Mouse (Mus musculus) forebrain, embryonic 12.5 days (tissue): ENCODE data around the gene Pnkd. TPM values are rescaled to one million over a fixed set of nuclear protein-coding genes. Genes with fewer than 3 reads are reported as not detected.

Source experiments
- ATAC-seq: fragments of 200-750 bp; cut with Nextera tagmentation; 2 replicates; pipeline ENCODE4 v1.8.0; 2017; ENCODE audit warnings: moderate TSS enrichment; ENCODE audit not compliant: low FRiP score
- H3K27ac ChIP-seq: fragments of 300-500 bp; sonication (generic); 2 replicates; pipeline ENCODE4 v1.5.1; 2016; ENCODE audit warnings: mild to moderate bottlenecking
- H3K27me3 ChIP-seq: fragments of 300-500 bp; sonication (generic); 2 replicates; pipeline ENCODE4 v1.6.1; 2016; ENCODE audit warnings: mild to moderate bottlenecking
- H3K36me3 ChIP-seq: fragments of 300-500 bp; sonication (generic); replicated peaks from 2 replicates; pipeline ENCODE4 v1.6.1; 2016; ENCODE audit warnings: mild to moderate bottlenecking
- H3K4me1 ChIP-seq: fragments of 300-500 bp; sonication (generic); 2 replicates; pipeline ENCODE4 v1.6.1; 2016
- H3K4me2 ChIP-seq: fragments of 300-500 bp; sonication (generic); 2 replicates; pipeline ENCODE4 v1.6.1; 2016; ENCODE audit warnings: mild to moderate bottlenecking, moderate library complexity
- H3K4me3 ChIP-seq: fragments of 300-500 bp; sonication (generic); replicated peaks from 2 replicates; pipeline ENCODE4 v1.5.1; 2016; ENCODE audit warnings: mild to moderate bottlenecking
- H3K9ac ChIP-seq: fragments of 300-500 bp; sonication (generic); 2 replicates; pipeline ENCODE4 v1.6.1; 2016; ENCODE audit warnings: mild to moderate bottlenecking
- H3K9me3 ChIP-seq: fragments of 300-500 bp; sonication (generic); 2 replicates; pipeline ENCODE4 v1.6.1; 2016
- WGBS: fragments of 180-500 bp; shearing (Covaris S2); methylation state at CpG from one replicate; pipeline ENCODE4 v1.1.7; 2016; 5-methylcytosine and 5-hydroxymethylcytosine counted together
- polyA plus RNA-seq: library from polyadenylated mRNA; unstranded; fragments of >200 nt; fragmentation: Nextera tagmentation; extraction: Ambion mirVana; gene quantifications from 2 replicates; pipeline ENCODE4 v1.2.1, GENCODE M21; 2016

Pnkd gene
- polyA plus RNA-seq, 1 experiment from 2014 or later, result 87.5 TPM

DNA sequence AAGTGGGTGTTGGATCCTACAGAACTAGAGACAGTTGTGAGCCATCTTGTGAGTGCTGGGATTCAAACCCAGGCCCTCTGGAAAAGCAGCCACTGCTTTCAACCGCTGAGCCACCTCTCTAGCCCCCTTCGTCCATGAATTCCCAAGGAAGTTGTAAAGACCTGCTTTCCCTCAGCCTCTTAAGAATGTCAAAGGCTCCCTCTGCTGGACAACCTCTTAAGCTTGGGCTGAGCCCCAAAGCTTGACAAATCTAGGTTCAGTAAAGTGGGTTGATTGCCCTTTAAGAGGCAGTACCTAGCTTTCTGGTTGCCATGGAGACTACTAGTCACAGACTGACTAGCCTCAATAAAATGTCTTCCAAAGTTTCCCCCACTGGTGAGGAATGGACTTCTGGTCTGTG is 77.1 kb downstream of the Pnkd start, which contains the start of gene Catip:
Gene Catip, plus strand, starts transcription at position 297 of the 400 bp plus-strand sequence.
- H3K27me3 ChIP-seq, result no peaks in the 10 kb centered on the region
- peaks cover 3% of the 10 kb centered on the region for H3K4me1 ChIP-seq
- no peak within 1 kb of the TSS for H3K27ac ChIP-seq
- ATAC-seq, result peak; percentile 70; the same call in 1 of the 2 replicates
- WGBS, result 0% methylated on average over 2 of the region's 2 CpGs
- H3K36me3 ChIP-seq, result no peaks in the 10 kb centered on the region
- no peaks in the 10 kb centered on the region for H3K9me3 ChIP-seq
- H3K9ac ChIP-seq, result no peak within 1 kb of the TSS
- H3K4me2 ChIP-seq, result no peak within 1 kb of the TSS
- no peak within 1 kb of the TSS for H3K4me3 ChIP-seq

DNA sequence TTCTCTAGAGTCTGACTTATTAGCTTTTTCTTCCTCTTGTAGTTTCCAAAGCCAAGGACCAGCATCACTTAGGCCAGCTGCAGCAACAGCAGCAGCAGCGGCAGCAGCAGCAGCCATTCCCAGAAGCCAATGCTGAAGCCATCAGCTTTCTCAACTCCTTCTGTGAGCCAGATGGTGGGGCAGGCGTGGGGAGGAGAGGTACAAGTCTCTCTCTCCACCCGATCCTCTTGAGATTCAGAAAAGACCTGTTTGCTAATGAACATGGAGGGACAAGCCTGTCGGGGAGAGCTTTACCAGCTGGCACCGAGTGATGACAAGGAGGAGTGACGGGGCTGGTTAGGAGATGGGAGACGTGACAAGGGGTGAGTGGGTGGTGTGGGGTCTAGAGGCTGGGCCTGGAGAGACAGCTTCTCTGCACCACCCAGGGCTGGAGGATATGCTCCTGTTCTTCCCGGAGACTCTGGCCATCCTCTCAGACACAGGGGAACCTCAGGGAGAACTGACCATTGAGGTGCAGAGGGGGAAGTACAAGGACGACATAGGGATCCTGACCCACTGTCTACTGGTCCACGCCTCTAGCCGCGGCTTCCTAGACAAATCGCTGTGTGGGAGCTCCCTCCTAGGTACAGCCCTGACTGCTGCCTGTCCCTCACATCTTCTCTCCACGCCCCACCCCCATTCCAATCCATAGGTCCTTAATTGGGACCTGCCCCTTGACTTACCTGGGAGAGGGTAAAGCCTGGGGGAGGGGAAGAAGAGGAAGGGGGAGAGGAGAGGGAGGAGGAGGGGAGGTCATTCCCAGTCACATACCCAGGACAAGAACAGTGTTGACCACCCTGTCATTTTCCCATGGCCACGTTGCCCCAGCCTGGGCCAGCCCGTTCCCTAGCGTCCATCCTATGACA is 77.8 kb downstream of the Pnkd start:
- Histone ChIP-seq H3K4me2 (no peak overlapping the region), H3K9me3 (no peaks in the 10 kb centered on the region), H3K4me1 (peaks cover 3% of the 10 kb centered on the region), H3K36me3 (no peaks in the 10 kb centered on the region), H3K4me3 (no peak overlapping the region), H3K27ac (no peak overlapping the region), H3K9ac (no peak overlapping the region), H3K27me3 (peaks cover 6% of the 10 kb centered on the region)
- ATAC-seq, result no peak
- WGBS, result 72% methylated on average over 17 of the region's 17 CpGs

DNA sequence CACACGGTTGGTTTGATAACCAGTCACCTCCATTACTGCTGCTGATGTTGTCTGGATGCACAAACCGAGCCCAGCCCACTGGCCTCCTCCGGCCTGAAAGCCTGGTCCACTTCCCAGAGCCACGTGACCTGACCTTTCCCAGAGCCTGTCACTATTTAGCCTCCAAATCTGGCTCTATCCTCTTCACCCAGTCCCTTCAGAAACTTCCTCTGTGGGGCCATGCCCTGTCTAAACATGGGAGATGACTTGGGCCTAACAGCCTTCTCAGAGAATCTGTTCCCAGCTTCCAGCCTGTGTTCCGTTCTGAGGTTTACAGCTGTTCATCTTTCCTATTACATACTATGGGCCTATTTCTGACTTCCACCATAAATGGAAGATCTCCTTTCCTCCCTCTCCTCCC is 78.7 kb downstream of the Pnkd start:
- 77% methylated on average over 5 of the region's 5 CpGs for WGBS
- H3K27me3 ChIP-seq, result peaks cover 10% of the 10 kb centered on the region
- no peaks in the 10 kb centered on the region for H3K9me3 ChIP-seq
- no peak overlapping the region for H3K27ac ChIP-seq
- H3K36me3 ChIP-seq, result no peaks in the 10 kb centered on the region
- H3K4me1 ChIP-seq, result peaks cover 9% of the 10 kb centered on the region
- no peak overlapping the region for H3K9ac ChIP-seq
- no peak for ATAC-seq
- no peak overlapping the region for H3K4me3 ChIP-seq
- no peak overlapping the region for H3K4me2 ChIP-seq

DNA sequence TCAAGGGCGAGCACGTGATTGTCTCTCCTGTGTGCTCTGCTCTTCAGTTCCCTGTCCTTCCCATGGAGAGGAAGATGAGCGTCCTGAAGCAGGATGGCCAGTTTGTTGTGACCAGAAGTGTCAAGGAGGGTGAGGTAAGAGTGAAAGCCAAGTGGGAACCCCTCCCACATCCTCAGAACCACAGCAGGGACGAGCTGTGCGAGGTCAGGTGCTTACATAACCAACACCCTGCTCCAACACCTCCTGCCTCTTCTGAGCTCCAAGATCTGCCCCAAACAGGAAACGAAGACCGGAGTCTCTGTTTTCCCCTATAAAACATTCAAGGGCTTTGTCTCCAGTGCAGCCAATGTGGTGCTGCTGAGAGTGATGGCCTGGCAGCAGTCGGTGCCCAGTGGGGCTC is 79.5 kb downstream of the Pnkd start:
- H3K36me3 ChIP-seq, result no peaks in the 10 kb centered on the region
- ATAC-seq, result no peak
- H3K9ac ChIP-seq, result no peak overlapping the region
- no peak overlapping the region for H3K4me3 ChIP-seq
- H3K27me3 ChIP-seq, result peaks cover 10% of the 10 kb centered on the region
- no peak overlapping the region for H3K27ac ChIP-seq
- H3K9me3 ChIP-seq, result no peaks in the 10 kb centered on the region
- no peak overlapping the region for H3K4me2 ChIP-seq
- H3K4me1 ChIP-seq, result peaks cover 9% of the 10 kb centered on the region
- 82% methylated on average over 8 of the region's 8 CpGs for WGBS

DNA sequence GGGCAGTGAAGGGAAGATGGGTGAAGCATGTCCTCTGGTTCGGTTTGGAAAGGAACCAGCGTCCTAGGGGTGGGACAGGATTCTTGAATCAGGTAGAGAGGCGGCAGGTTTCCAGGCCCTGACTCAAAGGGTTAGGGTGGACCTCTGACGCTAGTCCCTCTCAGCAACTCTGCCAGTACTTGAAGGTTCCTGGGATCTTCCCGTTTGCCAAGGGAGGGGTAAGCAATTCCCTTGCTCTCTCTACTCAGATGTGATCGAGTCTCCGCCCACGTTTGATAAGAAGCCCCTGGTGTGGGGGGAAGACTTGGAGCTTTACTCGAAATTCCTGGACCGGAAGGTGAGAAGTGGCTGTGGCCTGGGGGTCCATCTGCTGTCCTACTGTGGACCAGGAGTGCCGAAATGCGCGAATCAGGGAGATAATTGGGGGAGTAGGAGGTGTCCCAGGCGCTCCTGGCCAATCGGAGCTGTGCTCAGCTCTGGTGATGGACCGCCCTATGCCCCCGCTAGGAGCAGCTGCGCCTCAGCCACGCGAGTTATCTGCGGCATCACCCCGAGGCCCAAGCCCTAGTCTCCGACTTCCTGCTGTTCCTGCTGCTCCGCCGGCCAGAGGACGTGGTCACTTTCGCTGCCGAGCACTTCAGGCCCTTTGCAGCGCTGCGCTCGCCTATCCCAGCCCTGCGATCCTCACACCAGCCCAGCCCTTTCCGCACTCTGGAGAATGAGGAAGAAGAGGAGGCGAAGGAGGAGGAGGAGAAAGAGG is 83.3 kb downstream of the Pnkd start:
- Histone ChIP-seq H3K4me3 (peak overlapping the region; percentile 24), H3K27ac (no peak overlapping the region), H3K27me3 (peaks cover 10% of the 10 kb centered on the region), H3K9ac (peak overlapping the region; percentile 44), H3K36me3 (no peaks in the 10 kb centered on the region), H3K9me3 (no peaks in the 10 kb centered on the region), H3K4me2 (peak overlapping the region; percentile 54), H3K4me1 (peaks cover 5% of the 10 kb centered on the region)
- WGBS, result 22% methylated on average over 34 of the region's 34 CpGs
- ATAC-seq, result 0 out of 2 replicates have a peak, but pooled peaks have one; percentile 20

DNA sequence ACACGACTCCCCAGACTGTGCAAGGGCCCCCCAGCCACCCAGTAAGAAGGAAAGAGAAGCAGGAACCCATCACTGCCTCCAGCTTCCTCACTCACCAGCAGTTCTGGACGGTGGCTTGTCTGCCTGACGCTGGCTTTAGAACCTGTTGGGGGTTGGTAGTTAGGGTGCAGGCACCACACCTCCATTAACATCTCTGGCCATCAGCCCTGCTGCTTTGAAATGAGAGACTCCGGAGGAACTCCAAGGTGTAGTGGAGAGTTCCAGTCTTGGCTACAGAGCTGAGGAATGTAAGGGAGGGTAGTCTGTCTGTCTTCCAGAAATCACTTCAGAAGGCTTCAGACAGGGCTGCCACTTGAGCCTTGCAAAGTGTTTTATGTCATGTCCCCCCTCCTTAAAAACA is 85.3 kb downstream of the Pnkd start:
- no peak for ATAC-seq
- 59% methylated on average over 4 of the region's 4 CpGs for WGBS
- H3K9me3 ChIP-seq, result no peaks in the 10 kb centered on the region
- H3K4me3 ChIP-seq, result no peak overlapping the region
- no peak overlapping the region for H3K9ac ChIP-seq
- no peaks in the 10 kb centered on the region for H3K36me3 ChIP-seq
- no peak overlapping the region for H3K27ac ChIP-seq
- no peak overlapping the region for H3K4me2 ChIP-seq
- peaks cover 5% of the 10 kb centered on the region for H3K4me1 ChIP-seq
- H3K27me3 ChIP-seq, result peaks cover 10% of the 10 kb centered on the region

DNA sequence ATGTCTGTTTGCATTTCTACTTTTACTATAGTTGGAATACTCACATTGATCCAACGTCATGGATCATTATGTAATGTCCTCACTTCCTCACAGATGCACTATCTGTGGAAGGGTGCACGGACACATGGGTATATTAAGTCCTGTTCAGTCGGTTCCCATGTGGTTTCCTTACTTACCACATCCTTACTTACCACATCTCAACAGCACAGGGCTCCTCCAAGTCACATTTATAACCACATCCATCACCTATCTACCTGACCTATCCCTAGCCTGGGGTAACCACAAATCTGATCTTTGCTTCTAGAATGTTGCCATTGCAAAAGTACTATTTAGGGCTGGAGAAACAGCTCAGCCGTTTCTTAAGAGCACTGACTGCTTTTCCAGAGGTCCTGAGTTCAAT is 88.6 kb downstream of the Pnkd start:
- Histone ChIP-seq H3K9me3 (no peaks in the 10 kb centered on the region), H3K36me3 (no peaks in the 10 kb centered on the region), H3K4me2 (no peak overlapping the region), H3K27me3 (no peaks in the 10 kb centered on the region), H3K9ac (no peak overlapping the region), H3K4me1 (peaks cover under 1% of the 10 kb centered on the region), H3K4me3 (no peak overlapping the region), H3K27ac (no peak overlapping the region)
- 85% methylated on average over 4 of the region's 4 CpGs for WGBS
- no peak for ATAC-seq

DNA sequence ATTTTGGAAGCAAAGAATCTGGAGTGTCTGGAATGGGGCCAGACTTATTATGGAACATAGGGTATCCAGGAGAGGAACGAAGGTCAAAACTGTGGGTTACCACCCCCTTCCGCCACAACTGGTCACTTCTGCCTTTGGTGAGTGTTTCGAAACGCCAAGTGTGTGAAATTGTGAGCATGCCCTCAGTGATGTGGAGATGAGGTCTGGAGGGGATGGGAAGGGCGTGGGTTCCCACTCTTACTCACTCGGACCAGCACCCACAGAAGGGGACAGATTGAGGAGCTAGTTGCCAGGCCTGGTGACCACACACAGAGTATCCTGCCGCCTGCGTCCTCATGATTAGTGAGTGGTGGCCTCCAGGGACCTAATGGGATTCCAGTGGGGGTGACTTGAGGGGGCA is 90.2 kb downstream of the Pnkd start, which contains the start of gene Slc11a1:
Gene Slc11a1, plus strand, starts transcription at position 216 of the 400 bp plus-strand sequence.
- no peaks in the 10 kb centered on the region for H3K4me1 ChIP-seq
- H3K27ac ChIP-seq, result no peak within 1 kb of the TSS
- H3K36me3 ChIP-seq, result no peaks in the 10 kb centered on the region
- H3K9me3 ChIP-seq, result no peaks in the 10 kb centered on the region
- no peaks in the 10 kb centered on the region for H3K27me3 ChIP-seq
- no peak within 1 kb of the TSS for H3K4me2 ChIP-seq
- H3K9ac ChIP-seq, result no peak within 1 kb of the TSS
- 77% methylated on average over 8 of the region's 8 CpGs for WGBS
- no peak within 1 kb of the TSS for H3K4me3 ChIP-seq
- ATAC-seq, result no peak

DNA sequence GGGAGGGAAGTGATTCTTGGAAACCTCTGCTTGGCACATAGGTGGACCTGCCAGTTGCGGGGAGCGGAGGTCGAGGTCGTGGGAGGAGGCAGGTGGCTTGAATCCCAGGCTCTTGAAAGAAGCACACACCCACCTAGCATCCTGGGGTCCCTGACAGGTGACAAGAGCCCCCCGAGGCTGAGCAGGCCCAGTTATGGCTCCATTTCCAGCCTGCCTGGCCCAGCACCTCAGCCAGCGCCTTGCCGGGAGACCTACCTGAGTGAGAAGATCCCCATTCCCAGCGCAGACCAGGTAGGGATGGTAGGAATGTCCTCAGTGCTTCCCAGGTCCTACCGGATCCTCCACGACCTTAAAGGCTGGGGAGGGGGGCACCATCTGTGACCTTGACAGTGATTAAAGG is 90.8 kb downstream of the Pnkd start:
- no peaks in the 10 kb centered on the region for H3K9me3 ChIP-seq
- H3K36me3 ChIP-seq, result no peaks in the 10 kb centered on the region
- H3K27ac ChIP-seq, result no peak overlapping the region
- H3K4me1 ChIP-seq, result no peaks in the 10 kb centered on the region
- H3K4me2 ChIP-seq, result no peak overlapping the region
- H3K27me3 ChIP-seq, result no peaks in the 10 kb centered on the region
- WGBS, result 79% methylated on average over 10 of the region's 10 CpGs
- no peak overlapping the region for H3K9ac ChIP-seq
- no peak overlapping the region for H3K4me3 ChIP-seq
- ATAC-seq, result no peak

DNA sequence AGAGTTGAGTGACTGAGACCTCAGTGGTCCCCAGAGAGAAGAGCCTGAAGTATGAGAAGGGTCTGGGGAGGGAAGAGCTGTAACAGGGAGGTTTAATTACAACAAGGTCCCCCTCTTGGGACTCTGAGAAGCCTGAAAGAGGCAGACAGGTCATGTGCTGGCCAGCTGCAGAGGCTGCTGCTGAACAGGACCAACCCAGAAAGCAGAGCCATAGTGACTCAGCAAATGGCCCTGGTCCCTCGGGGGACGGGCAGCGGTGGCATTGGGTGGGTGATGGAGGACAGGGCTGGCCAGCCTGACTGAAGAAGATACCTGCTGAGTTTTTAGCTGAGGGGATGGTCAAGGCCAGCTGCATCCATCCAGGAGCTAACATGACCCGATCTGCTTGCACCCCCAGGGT is 91.7 kb downstream of the Pnkd start:
- no peaks in the 10 kb centered on the region for H3K36me3 ChIP-seq
- no peak for ATAC-seq
- no peak overlapping the region for H3K9ac ChIP-seq
- no peaks in the 10 kb centered on the region for H3K4me1 ChIP-seq
- H3K4me3 ChIP-seq, result no peak overlapping the region
- no peak overlapping the region for H3K4me2 ChIP-seq
- no peaks in the 10 kb centered on the region for H3K9me3 ChIP-seq
- no peak overlapping the region for H3K27ac ChIP-seq
- H3K27me3 ChIP-seq, result no peaks in the 10 kb centered on the region
- 86% methylated on average over 4 of the region's 4 CpGs for WGBS

DNA sequence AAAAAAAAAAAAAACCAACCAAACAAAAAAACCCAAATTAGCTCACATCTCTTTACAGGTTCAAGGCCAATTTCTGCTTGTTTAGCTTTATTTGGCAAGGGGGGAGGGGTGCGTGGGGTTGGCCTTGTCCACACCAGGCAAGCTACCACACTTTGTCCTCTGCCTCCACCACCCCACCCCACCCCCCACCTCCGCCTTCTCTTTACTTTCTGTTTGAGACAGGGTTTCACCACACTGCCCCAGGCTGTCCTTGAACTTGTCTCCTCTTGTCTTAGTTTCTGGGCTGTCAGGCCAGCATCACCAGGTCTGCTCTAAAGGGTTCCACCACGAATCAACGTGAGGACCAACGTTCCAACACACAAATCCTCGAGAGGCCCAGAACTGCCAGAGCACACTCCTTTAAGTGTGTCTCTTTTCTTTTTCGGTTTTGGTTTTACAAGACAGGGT is 94.4 kb downstream of the Pnkd start:
- H3K4me3 ChIP-seq, result no peak overlapping the region
- no peak for ATAC-seq
- H3K4me1 ChIP-seq, result no peaks in the 10 kb centered on the region
- no peaks in the 10 kb centered on the region for H3K36me3 ChIP-seq
- H3K9me3 ChIP-seq, result no peaks in the 10 kb centered on the region
- H3K4me2 ChIP-seq, result no peak overlapping the region
- no peak overlapping the region for H3K27ac ChIP-seq
- H3K27me3 ChIP-seq, result no peaks in the 10 kb centered on the region
- no peak overlapping the region for H3K9ac ChIP-seq
- WGBS, result 89% methylated on average over 7 of the region's 7 CpGs

DNA sequence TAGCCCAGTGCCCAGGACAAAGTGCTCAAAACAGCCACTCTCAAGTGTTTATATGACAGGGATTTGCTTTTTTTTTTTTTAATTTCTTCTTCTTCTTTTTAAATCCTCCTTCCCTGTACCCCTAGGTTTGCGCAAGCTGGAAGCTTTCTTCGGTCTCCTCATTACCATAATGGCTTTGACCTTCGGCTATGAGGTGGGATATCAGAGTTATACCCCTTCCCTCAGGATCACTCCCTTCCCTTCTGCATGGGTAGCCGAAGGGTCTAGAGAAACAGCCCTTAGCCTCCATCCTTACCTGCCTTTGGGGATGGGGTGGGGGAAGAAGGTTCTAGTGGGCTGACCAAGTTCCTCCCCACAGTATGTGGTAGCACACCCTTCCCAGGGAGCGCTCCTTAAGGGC is 95.8 kb downstream of the Pnkd start:
- H3K27me3 ChIP-seq, result no peaks in the 10 kb centered on the region
- ATAC-seq, result no peak
- 88% methylated on average over 5 of the region's 5 CpGs for WGBS
- no peak overlapping the region for H3K4me3 ChIP-seq
- H3K4me2 ChIP-seq, result no peak overlapping the region
- H3K4me1 ChIP-seq, result no peaks in the 10 kb centered on the region
- no peaks in the 10 kb centered on the region for H3K36me3 ChIP-seq
- no peak overlapping the region for H3K27ac ChIP-seq
- no peak overlapping the region for H3K9ac ChIP-seq
- H3K9me3 ChIP-seq, result no peaks in the 10 kb centered on the region
